Mouse (Mus musculus): ENCODE measurements around the gene Olfr484. TPM values are rescaled to one million over a fixed set of nuclear protein-coding genes. Genes with fewer than 3 reads are reported as not detected.

Olfr484 gene
- not detected in 2 replicates for polyA plus RNA-seq (2012; ENCODE audit: low replicate concordance)

DNA sequence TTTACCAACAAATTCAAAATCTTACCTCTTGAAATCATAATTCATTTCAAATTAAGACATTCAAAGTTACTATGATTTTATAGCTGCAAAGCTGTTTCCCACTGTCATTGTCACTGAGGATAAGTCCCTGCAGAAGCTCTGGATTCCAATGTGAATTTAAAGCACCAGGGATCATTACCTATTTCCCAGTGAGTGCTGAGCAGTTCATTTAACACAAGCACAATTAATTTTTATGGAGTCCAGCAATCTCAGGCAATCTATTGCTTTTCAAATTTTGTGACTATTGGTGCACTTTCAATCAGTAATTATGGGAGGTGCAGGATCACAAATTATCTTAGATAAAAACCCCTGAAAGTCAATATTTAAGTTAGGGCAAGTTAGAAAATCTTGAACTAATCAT is at the start of gene Olfr484:
Olfr484 (minus strand) TSS at position 101 of the 400 bp plus-strand sequence.

DNA sequence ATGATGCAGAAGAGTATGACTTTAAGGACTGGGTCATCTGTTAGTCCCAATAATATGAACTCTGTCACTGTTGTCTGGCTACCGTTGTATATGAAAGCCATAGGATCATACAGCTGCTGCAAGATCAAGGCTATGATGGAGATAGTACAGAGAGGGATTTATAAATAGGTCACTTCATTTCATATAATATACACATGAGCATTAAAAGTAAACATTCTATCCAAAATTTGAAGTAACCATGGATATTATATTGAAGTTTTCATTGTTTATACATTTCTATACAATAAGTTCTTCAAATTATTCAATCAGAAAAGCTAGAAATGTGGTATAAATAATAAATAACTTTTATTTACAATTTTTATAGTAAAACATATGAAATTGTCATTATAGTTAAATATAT is 45.4 kb upstream of the Olfr484 start, which contains the start of gene Olfr486:
Olfr486 (minus strand) TSS at position 101 of the 400 bp plus-strand sequence.

DNA sequence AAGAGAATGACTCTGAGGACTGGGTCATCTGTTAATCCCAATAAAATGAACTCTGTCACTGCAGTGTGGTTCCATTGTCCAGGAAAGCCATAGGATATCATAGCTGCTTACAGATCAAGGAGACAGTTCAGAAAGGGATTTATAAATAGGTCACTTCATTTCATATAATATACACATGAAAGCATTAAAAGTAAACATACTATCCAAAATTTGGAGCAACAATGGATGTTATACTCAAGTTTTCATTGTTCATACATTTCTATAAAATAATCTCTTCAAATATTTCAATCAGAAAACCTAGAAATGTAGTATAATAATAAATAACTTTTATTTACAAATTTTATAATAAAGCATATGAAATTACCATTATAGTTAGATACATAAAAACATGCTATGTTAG is 32.5 kb upstream of the Olfr484 start, which contains the start of gene Olfr485:
Olfr485 (minus strand) TSS at position 101 of the 400 bp plus-strand sequence.

DNA sequence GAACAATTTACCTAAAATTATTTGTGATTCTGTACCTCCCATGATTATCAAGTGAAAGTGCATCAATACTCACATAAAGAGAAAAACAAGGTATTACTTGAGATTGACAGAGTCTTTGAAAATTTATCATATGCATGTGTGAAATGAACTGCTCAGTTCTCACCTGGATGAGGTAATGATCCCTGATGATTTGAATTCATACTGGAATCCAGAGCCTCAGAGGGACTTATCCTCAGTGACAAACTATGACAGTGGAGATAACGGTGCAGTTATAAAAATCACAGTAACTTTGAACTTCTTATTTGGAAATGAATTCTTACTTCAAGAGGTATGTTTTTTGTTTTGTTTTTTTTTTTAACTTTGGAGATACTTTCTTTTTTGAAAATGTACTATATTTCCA is 26.7 kb downstream of the Olfr484 start, which contains the start of gene Olfr483:
Olfr483 (plus strand) TSS at position 301 of the 400 bp plus-strand sequence.

DNA sequence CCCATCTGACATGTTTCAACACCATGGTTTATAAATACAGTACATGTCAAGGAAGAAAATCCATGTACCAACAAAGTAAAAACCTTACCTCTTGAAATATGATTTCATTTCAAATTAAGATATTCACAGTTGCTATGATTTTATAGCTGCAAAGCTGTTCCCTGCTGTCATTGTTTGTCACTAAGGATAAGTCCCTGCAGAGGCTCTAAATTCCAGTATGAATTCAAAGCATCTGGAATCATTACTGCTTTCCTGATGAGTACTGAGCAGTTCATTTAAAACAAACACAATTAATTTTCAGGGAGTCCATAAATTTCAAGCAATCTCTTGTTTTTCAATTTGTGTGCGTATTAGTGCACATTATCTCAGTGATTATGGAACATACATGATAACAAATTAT is 29.8 kb downstream of the Olfr484 start, which contains the start of gene Olfr482:
Olfr482 (minus strand) TSS at position 101 of the 400 bp plus-strand sequence.

DNA sequence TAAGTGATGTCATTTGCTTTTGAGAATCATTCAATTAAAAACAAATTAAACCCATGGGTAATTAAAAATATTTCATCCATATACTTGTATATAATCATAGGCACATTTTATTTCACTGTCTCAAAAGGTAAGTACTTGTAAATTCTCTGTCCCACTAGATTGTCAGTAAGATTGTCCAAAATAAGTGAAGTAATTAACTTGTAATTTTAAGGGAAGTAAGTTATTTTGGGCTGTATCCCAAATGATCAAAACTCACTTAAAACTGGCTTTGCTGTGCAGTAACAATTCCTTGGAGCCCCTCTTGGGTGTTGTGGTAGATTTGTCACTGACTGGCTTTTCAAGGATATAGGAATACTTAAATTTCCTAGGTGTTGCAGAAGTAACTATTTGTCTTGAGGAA is 47.7 kb downstream of the Olfr484 start, which contains the start of gene Olfr481:
Olfr481 (plus strand) TSS at position 301 of the 400 bp plus-strand sequence.

Other genes with a start within 250 kb of the Olfr484 start
- gene Olfr472, start 229.5 kb downstream of the Olfr484 start, polyA plus RNA-seq (2012; ENCODE audit: low replicate concordance), result not detected in 2 replicates
- not detected in 2 replicates for gene Olfr473, start 197.0 kb downstream of the Olfr484 start, polyA plus RNA-seq (2012; ENCODE audit: low replicate concordance)
- not detected in 2 replicates for gene Olfr474, start 172.8 kb downstream of the Olfr484 start, polyA plus RNA-seq (2012; ENCODE audit: low replicate concordance)
- not detected in 2 replicates for gene Olfr476, start 162.6 kb downstream of the Olfr484 start, polyA plus RNA-seq (2012; ENCODE audit: low replicate concordance)
- gene Olfr477, start 140.8 kb downstream of the Olfr484 start, polyA plus RNA-seq (2012; ENCODE audit: low replicate concordance), result not detected in 2 replicates
- gene Olfr478, start 93.5 kb downstream of the Olfr484 start, polyA plus RNA-seq (2012; ENCODE audit: low replicate concordance), result not detected in 2 replicates
- not detected in 2 replicates for gene Olfr479, start 76.8 kb downstream of the Olfr484 start, polyA plus RNA-seq (2012; ENCODE audit: low replicate concordance)
- gene Olfr480, start 60.1 kb downstream of the Olfr484 start, polyA plus RNA-seq (2012; ENCODE audit: low replicate concordance), result not detected in 2 replicates
- not detected in 2 replicates for gene Olfr481, start 47.6 kb downstream of the Olfr484 start, polyA plus RNA-seq (2012; ENCODE audit: low replicate concordance)
- gene Olfr482, start 29.9 kb downstream of the Olfr484 start, polyA plus RNA-seq (2012; ENCODE audit: low replicate concordance), result not detected in 2 replicates
- gene Olfr483, start 26.6 kb downstream of the Olfr484 start, polyA plus RNA-seq (2012; ENCODE audit: low replicate concordance), result not detected in 2 replicates
- gene Olfr485, start 32.4 kb upstream of the Olfr484 start, polyA plus RNA-seq (2012; ENCODE audit: low replicate concordance), result not detected in 2 replicates
- gene Olfr486, start 45.3 kb upstream of the Olfr484 start, polyA plus RNA-seq (2012; ENCODE audit: low replicate concordance), result not detected in 2 replicates
- gene Olfr487, start 87.2 kb upstream of the Olfr484 start, polyA plus RNA-seq (2012; ENCODE audit: low replicate concordance), result not detected in 2 replicates
- not detected in 2 replicates for gene Olfr488, start 130.9 kb upstream of the Olfr484 start, polyA plus RNA-seq (2012; ENCODE audit: low replicate concordance)
- not detected in 2 replicates for gene Olfr490, start 161.5 kb upstream of the Olfr484 start, polyA plus RNA-seq (2012; ENCODE audit: low replicate concordance)
- not detected in 2 replicates for gene Olfr491, start 186.0 kb upstream of the Olfr484 start, polyA plus RNA-seq (2012; ENCODE audit: low replicate concordance)
- gene Olfr492, start 196.2 kb upstream of the Olfr484 start, polyA plus RNA-seq (2012; ENCODE audit: low replicate concordance), result not detected in 2 replicates
- gene Olfr493, start 219.5 kb upstream of the Olfr484 start, polyA plus RNA-seq (2012; ENCODE audit: low replicate concordance), result not detected in 2 replicates
- gene Olfr494, start 237.9 kb upstream of the Olfr484 start, polyA plus RNA-seq (2012; ENCODE audit: low replicate concordance), result not detected in 2 replicates